Mouse (Mus musculus) liver, embryonic 12.5 days (tissue): ENCODE measurements at regions not wholly inside any gene's neighbourhood (a gene's known extent, or its start where the extent isn't known, plus 50 kb on each side); places are given as distances from the start of the nearest gene placed in this dataset.

ENCODE experiments used
- ATAC-seq: fragments of 200-750 bp; cut with Nextera tagmentation; 2 replicates; pipeline ENCODE4 v1.8.0; 2017; ENCODE audit warnings: moderate number of reproducible peaks, mild to moderate bottlenecking, moderate library complexity
- H3K27ac ChIP-seq: fragments of 300-500 bp; sonication (generic); 2 replicates; pipeline ENCODE4 v1.5.1; 2016; ENCODE audit warnings: mild to moderate bottlenecking
- H3K27me3 ChIP-seq: fragments of 300-500 bp; sonication (generic); replicated peaks from 2 replicates; pipeline ENCODE4 v1.6.1; 2016; ENCODE audit warnings: mild to moderate bottlenecking, moderate library complexity
- H3K36me3 ChIP-seq: fragments of 300-500 bp; sonication (generic); 2 replicates; pipeline ENCODE4 v1.6.1; 2016; ENCODE audit warnings: mild to moderate bottlenecking, moderate library complexity
- H3K4me1 ChIP-seq: fragments of 300-500 bp; sonication (generic); 2 replicates; pipeline ENCODE4 v1.6.1; 2016
- H3K4me2 ChIP-seq: fragments of 300-500 bp; sonication (generic); 2 replicates; pipeline ENCODE4 v1.6.1; 2016; ENCODE audit warnings: mild to moderate bottlenecking, moderate library complexity
- H3K4me3 ChIP-seq: fragments of 300-500 bp; sonication (generic); 2 replicates; pipeline ENCODE4 v1.5.1; 2016; ENCODE audit warnings: mild to moderate bottlenecking, moderate library complexity
- H3K9ac ChIP-seq: fragments of 300-500 bp; sonication (generic); 2 replicates; pipeline ENCODE4 v1.6.1; 2016; ENCODE audit warnings: mild to moderate bottlenecking, moderate library complexity
- H3K9me3 ChIP-seq: fragments of 300-500 bp; sonication (generic); replicated peaks from 2 replicates; pipeline ENCODE4 v1.6.1; 2016; ENCODE audit warnings: mild to moderate bottlenecking, moderate library complexity
- WGBS: fragments of 180-500 bp; shearing (Covaris S2); methylation state at CpG from one replicate; pipeline ENCODE4 v1.1.7; 2016; ENCODE audit not compliant: insufficient replicate concordance; 5-methylcytosine and 5-hydroxymethylcytosine counted together

- H3K4me2 ChIP-seq: no peak overlapping the region
- no peak for ATAC-seq
- WGBS: 71% methylated on average over 5 of the region's 5 CpGs
- no peaks in the 10 kb centered on the region for H3K36me3 ChIP-seq
- H3K4me3 ChIP-seq: no peak overlapping the region
- H3K9ac ChIP-seq: no peak overlapping the region
- no peaks in the 10 kb centered on the region for H3K27me3 ChIP-seq
- H3K4me1 ChIP-seq: no peaks in the 10 kb centered on the region
- no peak overlapping the region for H3K27ac ChIP-seq
- no peaks in the 10 kb centered on the region for H3K9me3 ChIP-seq
Measured at GRCm38 (mm10) chr17:48795773-48796172, 136.4 kb upstream of the Lrfn2 start.

GRCm38 (mm10) chr17:48798196-48798595 lies 134.0 kb upstream of the Lrfn2 start:
- H3K9me3 ChIP-seq: no peaks in the 10 kb centered on the region
- no peak overlapping the region for H3K4me3 ChIP-seq
- ATAC-seq: no peak
- H3K4me1 ChIP-seq: no peaks in the 10 kb centered on the region
- WGBS: 49% methylated on average over 3 of the region's 3 CpGs
- H3K27ac ChIP-seq: no peak overlapping the region
- no peak overlapping the region for H3K4me2 ChIP-seq
- no peaks in the 10 kb centered on the region for H3K27me3 ChIP-seq
- no peak overlapping the region for H3K9ac ChIP-seq
- no peaks in the 10 kb centered on the region for H3K36me3 ChIP-seq

- Histone ChIP-seq H3K9ac (no peak overlapping the region), H3K27ac (no peak overlapping the region), H3K4me1 (no peaks in the 10 kb centered on the region), H3K27me3 (no peaks in the 10 kb centered on the region), H3K4me2 (no peak overlapping the region), H3K36me3 (no peaks in the 10 kb centered on the region), H3K4me3 (no peak overlapping the region), H3K9me3 (no peaks in the 10 kb centered on the region; the same call in 1 of the 2 replicates)
- 50% methylated on average over 7 of the region's 7 CpGs for WGBS
- no peak for ATAC-seq
Measured at GRCm38 (mm10) chr17:48802673-48803072, 129.5 kb upstream of the Lrfn2 start.

GRCm38 (mm10) chr17:48807905-48808304 lies 124.3 kb upstream of the Lrfn2 start:
- ATAC-seq: no peak
- H3K9me3 ChIP-seq: no peaks in the 10 kb centered on the region; the same call in 1 of the 2 replicates
- WGBS: 67% methylated on average over 3 of the region's 3 CpGs
- H3K4me3 ChIP-seq: no peak overlapping the region
- no peak overlapping the region for H3K9ac ChIP-seq
- H3K4me2 ChIP-seq: no peak overlapping the region
- H3K27me3 ChIP-seq: no peaks in the 10 kb centered on the region
- H3K36me3 ChIP-seq: no peaks in the 10 kb centered on the region
- no peak overlapping the region for H3K27ac ChIP-seq
- no peaks in the 10 kb centered on the region for H3K4me1 ChIP-seq

GRCm38 (mm10) chr17:48814753-48815504 lies 117.2 kb upstream of the Lrfn2 start:
- no peak overlapping the region for H3K4me2 ChIP-seq
- WGBS: 64% methylated on average over 15 of the region's 15 CpGs
- no peaks in the 10 kb centered on the region for H3K27me3 ChIP-seq
- H3K9me3 ChIP-seq: no peaks in the 10 kb centered on the region
- H3K36me3 ChIP-seq: no peaks in the 10 kb centered on the region
- H3K9ac ChIP-seq: no peak overlapping the region
- H3K4me3 ChIP-seq: no peak overlapping the region
- H3K27ac ChIP-seq: no peak overlapping the region
- no peaks in the 10 kb centered on the region for H3K4me1 ChIP-seq
- ATAC-seq: no peak

GRCm38 (mm10) chr17:48816588-48817324 lies 115.4 kb upstream of the Lrfn2 start:
- no peaks in the 10 kb centered on the region for H3K27me3 ChIP-seq
- no peak for ATAC-seq

GRCm38 (mm10) chr17:48817551-48817950 lies 114.6 kb upstream of the Lrfn2 start:
- ATAC-seq: no peak

More at GRCm38 (mm10) chr17:48816588-48817324, 115.4 kb upstream of the Lrfn2 start:
- no peak overlapping the region for H3K27ac ChIP-seq
- H3K4me2 ChIP-seq: no peak overlapping the region
- no peaks in the 10 kb centered on the region for H3K4me1 ChIP-seq
- 62% methylated on average over 9 of the region's 9 CpGs for WGBS
- no peak overlapping the region for H3K4me3 ChIP-seq
- H3K36me3 ChIP-seq: no peaks in the 10 kb centered on the region
- no peak overlapping the region for H3K9ac ChIP-seq
- no peaks in the 10 kb centered on the region for H3K9me3 ChIP-seq

GRCm38 (mm10) chr17:48819703-48820102 lies 112.5 kb upstream of the Lrfn2 start:
- no peak overlapping the region for H3K4me2 ChIP-seq
- no peak for ATAC-seq
- no peaks in the 10 kb centered on the region for H3K36me3 ChIP-seq
- H3K9ac ChIP-seq: no peak overlapping the region
- no peak overlapping the region for H3K4me3 ChIP-seq
- no peak overlapping the region for H3K27ac ChIP-seq
- no peaks in the 10 kb centered on the region for H3K4me1 ChIP-seq
- no peaks in the 10 kb centered on the region for H3K27me3 ChIP-seq
- WGBS: 70% methylated on average over 1 of the region's 1 CpGs
- no peaks in the 10 kb centered on the region for H3K9me3 ChIP-seq

More at GRCm38 (mm10) chr17:48817551-48817950, 114.6 kb upstream of the Lrfn2 start:
- Histone ChIP-seq H3K4me2 (no peak overlapping the region), H3K27ac (no peak overlapping the region), H3K4me1 (no peaks in the 10 kb centered on the region), H3K36me3 (no peaks in the 10 kb centered on the region), H3K27me3 (no peaks in the 10 kb centered on the region), H3K4me3 (no peak overlapping the region), H3K9me3 (no peaks in the 10 kb centered on the region), H3K9ac (no peak overlapping the region)
- 62% methylated on average over 13 of the region's 13 CpGs for WGBS

GRCm38 (mm10) chr17:48822101-48822876 lies 109.9 kb upstream of the Lrfn2 start:
- no peaks in the 10 kb centered on the region for H3K36me3 ChIP-seq
- H3K4me1 ChIP-seq: no peaks in the 10 kb centered on the region
- no peaks in the 10 kb centered on the region for H3K9me3 ChIP-seq
- WGBS: 81% methylated on average over 20 of the region's 20 CpGs
- H3K4me3 ChIP-seq: no peak overlapping the region
- no peaks in the 10 kb centered on the region for H3K27me3 ChIP-seq
- no peak for ATAC-seq
- H3K27ac ChIP-seq: no peak overlapping the region
- no peak overlapping the region for H3K9ac ChIP-seq
- H3K4me2 ChIP-seq: no peak overlapping the region

GRCm38 (mm10) chr17:48823921-48824320 lies 108.3 kb upstream of the Lrfn2 start:
- no peaks in the 10 kb centered on the region for H3K9me3 ChIP-seq
- H3K36me3 ChIP-seq: no peaks in the 10 kb centered on the region
- WGBS: 79% methylated on average over 9 of the region's 9 CpGs
- H3K27ac ChIP-seq: no peak overlapping the region
- ATAC-seq: no peak
- no peaks in the 10 kb centered on the region for H3K27me3 ChIP-seq
- H3K4me2 ChIP-seq: no peak overlapping the region
- no peak overlapping the region for H3K4me3 ChIP-seq
- no peaks in the 10 kb centered on the region for H3K4me1 ChIP-seq
- H3K9ac ChIP-seq: no peak overlapping the region

GRCm38 (mm10) chr17:48825212-48825913 lies 106.8 kb upstream of the Lrfn2 start:
- H3K27ac ChIP-seq: no peak overlapping the region
- H3K4me3 ChIP-seq: no peak overlapping the region
- WGBS: 38% methylated on average over 9 of the region's 9 CpGs
- ATAC-seq: 0 out of 2 replicates have a peak, but pooled peaks have one; percentile 46
- H3K4me1 ChIP-seq: no peaks in the 10 kb centered on the region
- H3K4me2 ChIP-seq: no peak overlapping the region
- H3K27me3 ChIP-seq: no peaks in the 10 kb centered on the region
- H3K9ac ChIP-seq: no peak overlapping the region
- H3K9me3 ChIP-seq: no peaks in the 10 kb centered on the region
- H3K36me3 ChIP-seq: no peaks in the 10 kb centered on the region
